Mouse (Mus musculus) fibroblast of lung, adult 2 months (primary cell): ENCODE measurements at regions not wholly inside any gene's neighbourhood (a gene's known extent, or its start where the extent isn't known, plus 50 kb on each side); places are given as distances from the start of the nearest gene placed in this dataset.
A peak's percentile ranks its signal among the peaks of the same experiment; 100 is the strongest.

Experiments used
- DNase-seq: peaks from one replicate; pipeline ENCODE4 v3.0.0-alpha.2; 2011; ENCODE audit warnings: low read depth

- peak; percentile 14 for DNase-seq
Measured at GRCm38 (mm10) chr3:35318348-35318747, 435.6 kb upstream of the Atp11b start.

DNA sequence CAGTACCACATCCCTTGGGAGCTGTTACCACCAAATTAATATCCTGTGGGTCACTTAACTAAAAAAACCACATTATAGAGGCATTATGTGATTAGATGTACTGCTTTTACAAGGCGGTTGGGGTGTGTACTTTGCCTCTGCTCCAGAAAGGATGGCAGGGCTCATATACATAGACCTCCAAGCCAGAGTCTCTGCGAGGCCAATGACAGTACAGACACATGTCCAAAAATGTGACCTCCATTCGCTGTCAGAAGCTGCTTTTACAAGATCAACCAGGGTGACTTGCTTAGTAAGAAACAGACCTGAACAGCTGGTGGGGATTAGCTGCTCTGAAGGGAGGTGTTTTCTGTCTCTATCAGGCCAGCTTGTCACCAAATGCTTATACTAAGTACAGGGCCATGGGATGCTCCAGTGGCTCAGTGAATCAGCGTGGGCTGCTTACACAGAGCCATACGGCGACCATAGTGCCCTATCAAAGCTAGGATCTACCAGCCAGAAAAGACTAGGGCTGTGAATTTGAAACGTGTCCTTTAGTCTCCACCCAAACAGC lies 433.0 kb upstream of the Atp11b start:
- DNase-seq: no peak

DNA sequence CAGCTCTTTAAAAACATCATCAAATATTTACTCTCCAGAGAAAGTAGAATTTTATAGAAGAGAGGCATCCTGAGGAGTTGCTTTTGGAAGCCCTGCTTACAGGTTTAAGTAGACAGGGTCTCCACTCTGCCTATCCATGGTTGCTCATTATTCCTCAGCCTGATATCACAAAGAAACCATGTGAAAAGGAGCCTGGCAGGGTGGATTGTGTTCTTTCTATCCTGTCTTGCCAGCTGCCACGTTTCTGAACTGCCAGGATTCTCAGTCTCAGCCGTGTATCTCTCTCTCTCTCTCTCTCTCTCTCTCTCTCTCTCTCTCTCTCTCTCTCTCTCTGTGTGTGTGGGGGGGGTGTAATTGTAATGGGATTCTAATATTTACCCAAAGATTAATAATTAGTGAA lies 431.9 kb upstream of the Atp11b start:
- no peak for DNase-seq

DNA sequence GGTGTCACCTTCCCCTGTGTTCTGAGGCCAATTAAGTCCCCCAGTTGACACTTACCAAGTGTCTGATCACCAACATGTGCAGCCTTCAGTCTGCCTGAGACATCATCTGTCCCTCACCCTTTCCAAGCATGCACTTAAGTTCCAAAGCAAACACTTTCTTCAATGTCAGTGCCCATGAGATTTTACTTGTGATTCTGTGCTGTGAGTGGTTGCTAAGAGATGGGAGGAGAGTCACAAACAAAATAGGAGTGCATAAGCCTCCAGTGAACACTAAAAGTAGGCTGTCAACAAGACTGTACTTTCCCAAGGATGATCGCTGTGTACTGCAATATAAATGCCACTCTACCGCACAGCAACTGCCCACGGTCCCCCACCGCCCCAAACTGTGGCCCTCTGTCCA lies 431.0 kb upstream of the Atp11b start:
- DNase-seq: no peak

GRCm38 (mm10) chr3:35323450-35324077 lies 430.3 kb upstream of the Atp11b start:
- DNase-seq: peak; percentile 16

DNA sequence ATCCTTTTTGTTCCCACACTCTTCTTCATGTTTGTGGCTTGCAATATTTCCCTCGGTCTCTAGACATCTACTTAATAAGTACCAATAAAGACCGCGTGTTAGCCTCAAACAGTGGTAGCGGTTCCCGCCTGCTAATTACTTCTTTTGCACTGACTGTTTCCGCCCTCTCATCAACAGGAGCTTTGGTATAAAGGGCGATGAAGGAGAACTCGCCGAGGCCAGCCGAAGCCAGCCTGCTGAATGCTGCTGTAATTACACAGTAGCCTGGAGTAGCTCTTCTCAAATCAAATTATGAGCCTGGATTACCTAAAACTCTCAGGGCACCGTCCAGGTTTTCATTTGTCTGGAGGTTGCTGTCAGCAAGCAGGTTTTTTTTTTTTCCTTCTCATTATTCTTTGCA lies 429.7 kb upstream of the Atp11b start:
- DNase-seq: no peak

DNA sequence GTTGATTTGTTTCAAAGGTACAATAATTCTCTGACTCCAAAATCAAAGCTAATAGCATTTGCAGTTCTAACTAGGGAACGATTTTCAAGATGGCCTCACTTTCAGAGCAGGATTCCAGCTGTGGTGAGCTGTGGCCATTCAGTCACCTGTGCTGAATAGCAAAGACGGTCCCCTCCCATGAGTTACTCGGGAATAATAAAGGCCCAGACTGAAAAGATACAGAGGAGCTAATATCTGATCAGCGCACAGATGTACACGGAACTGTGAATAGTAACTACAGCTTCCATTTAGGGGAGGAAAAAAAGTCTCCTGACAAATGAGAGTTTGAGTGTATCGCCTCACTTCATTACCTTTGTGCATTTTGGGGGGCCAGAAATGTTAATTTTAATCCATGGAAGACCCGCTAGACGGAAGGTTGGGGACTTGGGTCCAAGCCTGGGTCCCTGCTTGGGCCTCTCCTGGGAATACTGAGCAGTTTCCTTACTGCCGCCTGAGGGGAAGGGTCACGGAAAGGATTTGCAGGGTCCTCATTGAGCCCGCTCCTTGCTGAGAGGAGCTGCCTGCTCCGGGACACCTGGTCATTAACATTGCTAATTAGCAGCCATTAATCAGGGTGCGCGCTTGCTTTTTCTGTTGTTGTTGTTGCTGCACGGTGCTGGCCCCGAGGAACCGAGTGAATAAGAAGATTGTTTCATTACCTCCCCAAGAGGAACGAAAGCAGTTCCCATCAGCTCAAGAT lies 421.2 kb upstream of the Atp11b start:
- no peak for DNase-seq

DNA sequence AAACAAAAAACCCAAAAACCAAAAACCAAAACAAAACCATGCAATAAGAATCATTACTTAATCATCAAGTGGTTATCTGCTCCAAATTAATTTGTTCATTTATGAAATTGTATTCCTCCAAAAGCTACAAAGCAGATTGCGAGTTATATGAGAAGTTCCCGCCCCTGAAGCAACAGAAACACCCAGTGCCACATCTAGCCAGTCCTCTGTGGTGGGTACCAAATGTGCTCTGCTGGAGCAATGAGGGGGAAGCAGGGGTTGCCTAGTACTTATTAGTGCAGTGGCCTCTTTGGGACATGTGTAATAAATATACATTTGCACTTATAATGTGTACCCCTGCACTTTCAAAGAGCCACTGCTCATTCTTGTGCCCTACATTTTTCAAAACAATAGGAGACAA lies 419.9 kb upstream of the Atp11b start:
- DNase-seq: no peak

- DNase-seq: no peak
Measured at GRCm38 (mm10) chr3:35334546-35334945, 419.4 kb upstream of the Atp11b start.

DNA sequence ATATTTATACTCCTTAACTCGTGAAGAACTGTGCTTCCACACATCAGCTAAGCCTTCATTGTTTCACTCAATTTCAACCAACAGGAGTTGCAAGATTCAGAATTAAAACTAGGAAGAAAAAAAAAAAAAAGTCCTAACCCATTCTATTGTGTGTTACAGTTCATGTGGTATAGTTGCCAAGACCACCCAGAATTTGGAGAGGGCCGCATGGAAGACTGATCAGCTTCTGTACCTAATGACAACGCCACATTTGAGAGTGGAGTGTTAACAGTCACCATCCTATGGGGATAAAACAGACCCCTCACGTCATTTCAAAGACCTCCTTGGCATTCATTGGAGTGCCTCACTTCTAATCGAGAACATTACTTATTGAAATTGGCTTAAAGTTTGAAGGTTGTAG lies 418.1 kb upstream of the Atp11b start:
- no peak for DNase-seq

DNA sequence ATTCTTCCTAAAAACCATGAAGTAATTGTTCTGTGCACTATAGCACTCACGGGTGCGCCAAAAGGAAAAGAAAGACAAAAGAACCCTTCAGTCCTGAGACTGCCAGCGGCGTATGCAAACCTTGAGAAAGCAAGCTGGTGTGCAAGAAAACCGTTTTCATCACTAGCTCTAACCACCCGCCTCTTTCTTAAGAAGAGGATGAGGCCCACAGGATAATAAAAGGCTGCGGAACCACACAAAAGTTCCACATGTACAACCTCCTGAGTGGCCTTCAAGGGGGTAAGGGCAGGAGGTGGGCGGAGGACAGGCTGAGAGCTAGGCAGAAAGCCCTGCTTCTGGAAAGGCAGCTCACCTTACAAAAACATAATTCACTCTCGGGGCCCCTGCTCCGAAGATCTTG lies 413.4 kb upstream of the Atp11b start:
- no peak for DNase-seq

GRCm38 (mm10) chr3:35340935-35341800 lies 412.7 kb upstream of the Atp11b start:
- DNase-seq: peak; percentile 9

DNA sequence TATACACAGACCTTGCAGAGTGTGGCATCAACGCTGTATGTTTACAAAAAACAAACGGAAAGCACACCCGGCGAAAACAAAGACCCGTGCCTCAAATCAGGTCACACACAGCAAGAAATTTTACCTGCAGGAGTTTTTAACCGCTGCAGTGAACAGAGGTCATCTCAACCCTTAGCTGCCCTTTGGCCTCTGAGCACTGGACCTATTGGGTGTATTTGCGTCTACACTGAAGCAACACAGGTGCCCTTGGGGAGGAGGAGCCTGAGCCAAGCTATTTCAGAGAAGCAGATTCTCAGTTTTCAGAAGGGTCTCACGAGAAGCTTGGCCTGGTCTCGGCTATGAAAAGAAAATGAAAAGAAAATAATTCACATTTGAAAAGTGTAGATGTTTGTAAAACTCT lies 412.1 kb upstream of the Atp11b start:
- DNase-seq: no peak

- peak; percentile 10 for DNase-seq
Measured at GRCm38 (mm10) chr3:35342584-35342983, 411.3 kb upstream of the Atp11b start.

DNA sequence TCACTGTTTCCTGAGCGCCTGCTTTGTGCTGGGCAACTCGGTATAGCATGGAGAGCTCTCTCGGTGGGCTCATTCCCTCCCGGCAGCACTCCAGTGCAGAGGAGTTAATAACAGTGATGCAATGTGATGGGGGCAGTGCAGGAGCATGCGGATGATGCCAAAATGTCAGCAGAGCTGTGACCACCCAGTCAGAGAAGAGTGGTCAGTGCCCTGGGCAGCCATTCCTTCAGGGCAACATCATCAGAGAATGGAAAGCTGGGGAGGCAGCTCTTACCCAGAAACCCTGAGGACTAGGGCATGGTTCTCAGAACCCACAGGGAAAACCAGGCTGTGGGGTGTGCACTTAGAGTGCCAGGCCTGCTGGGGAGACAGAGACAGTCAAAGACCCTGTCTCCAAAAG lies 410.0 kb upstream of the Atp11b start:
- no peak for DNase-seq

DNA sequence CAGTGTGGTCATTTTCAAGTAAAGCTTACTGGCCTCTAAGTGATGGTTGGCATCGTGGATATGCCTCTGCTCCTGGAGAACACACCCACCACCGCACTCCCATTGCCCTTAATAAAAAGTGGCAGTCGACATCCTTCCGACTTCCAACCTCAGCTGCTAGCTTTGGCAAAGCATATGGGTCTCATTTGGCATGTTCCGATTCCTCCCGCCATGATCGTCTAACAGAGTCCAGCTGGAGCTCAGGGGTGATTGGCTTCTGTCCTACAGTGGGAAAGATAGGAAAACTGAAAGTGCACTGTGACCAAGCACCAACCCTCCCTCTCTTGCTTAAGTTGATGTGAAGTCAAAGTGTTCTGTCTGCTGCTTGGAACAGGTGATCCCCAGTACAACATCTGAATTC lies 404.8 kb upstream of the Atp11b start:
- DNase-seq: peak; percentile 9

DNA sequence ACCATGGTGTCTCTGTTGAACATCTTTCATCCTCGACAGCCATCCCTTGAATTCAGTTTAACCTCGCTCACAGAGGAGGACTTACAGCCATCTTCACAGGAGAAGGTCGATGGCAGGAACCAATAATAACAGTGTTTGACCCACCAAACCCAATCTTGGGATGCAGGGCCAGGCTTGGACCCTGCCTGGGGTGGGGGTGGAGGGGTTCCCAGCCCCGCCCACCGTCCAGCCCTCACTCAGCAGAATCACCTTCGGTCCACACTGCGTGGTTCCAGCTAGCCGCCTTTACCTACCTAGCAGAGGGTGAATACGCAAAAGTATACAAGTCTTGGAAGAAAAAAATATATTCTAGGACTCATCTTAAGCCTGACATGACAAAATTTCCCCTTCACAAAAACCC lies 400.5 kb upstream of the Atp11b start:
- DNase-seq: no peak

- DNase-seq: no peak
Measured at GRCm38 (mm10) chr3:35353920-35354319, 400.0 kb upstream of the Atp11b start.

DNA sequence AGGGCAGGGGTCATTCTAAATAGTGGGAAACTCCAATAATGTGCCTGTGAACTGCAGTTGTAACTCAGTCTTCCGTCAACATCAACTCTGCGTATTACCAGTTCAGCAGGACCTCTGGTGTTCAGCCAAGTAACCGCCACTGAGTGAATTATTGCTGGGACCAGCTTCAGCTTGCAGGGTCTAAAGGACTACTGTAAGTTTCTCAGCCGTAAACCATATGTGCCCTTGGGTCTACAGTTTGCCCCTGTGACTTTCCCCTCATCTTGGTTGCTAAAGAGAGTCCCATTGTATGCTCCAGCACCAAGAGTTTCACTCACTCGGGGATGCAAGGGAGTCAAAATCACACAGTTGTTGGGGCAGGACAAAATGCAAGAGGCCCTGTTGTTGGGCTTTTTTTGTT lies 399.6 kb upstream of the Atp11b start:
- no peak for DNase-seq

DNA sequence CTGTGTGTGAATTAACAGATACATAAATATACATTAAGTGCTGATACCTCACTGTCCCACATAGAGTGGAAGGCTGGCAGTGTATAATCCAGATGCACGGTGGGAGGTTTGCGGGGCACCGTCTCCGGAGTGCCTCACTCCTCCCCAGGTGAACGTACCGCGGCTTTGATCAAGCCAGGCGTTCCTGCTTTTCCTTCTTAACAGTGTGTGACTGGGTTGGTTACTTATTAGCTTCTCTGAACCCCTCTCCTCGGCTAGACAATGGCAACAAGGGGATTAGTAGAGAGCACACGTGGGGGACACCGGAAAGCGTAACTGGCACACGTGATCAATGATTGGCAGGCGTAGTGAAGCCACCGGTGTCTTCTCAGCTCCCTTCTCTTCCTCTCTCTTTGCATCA lies 396.8 kb upstream of the Atp11b start:
- DNase-seq: no peak

GRCm38 (mm10) chr3:35358541-35358940 lies 395.4 kb upstream of the Atp11b start:
- no peak for DNase-seq

DNA sequence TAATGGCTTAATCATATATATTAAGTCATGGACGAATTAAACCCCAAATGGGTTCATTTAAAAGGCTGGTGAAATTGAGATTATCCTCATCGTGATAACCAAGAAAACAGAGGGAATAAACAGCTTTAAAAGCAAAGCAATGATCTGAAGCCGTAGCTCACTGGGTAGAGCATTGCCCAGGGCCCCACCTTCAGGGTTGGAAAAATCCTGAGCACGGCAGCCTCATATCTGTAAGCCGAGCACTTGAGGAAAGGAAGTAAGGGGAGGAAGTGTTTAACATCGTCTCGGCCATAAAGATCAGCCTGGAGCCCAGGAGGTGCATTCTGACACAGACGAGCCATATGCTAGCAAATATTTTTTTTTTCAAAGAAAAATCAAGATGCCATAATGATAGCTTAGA lies 394.6 kb upstream of the Atp11b start:
- no peak for DNase-seq

- no peak for DNase-seq
Measured at GRCm38 (mm10) chr3:35360515-35360914, 393.4 kb upstream of the Atp11b start.
